Mouse (Mus musculus) neutrophil, adult 65 days (primary cell): Measurements from ENCODE around the gene Svs6. TPM values are rescaled to one million over a fixed set of nuclear protein-coding genes. Genes with fewer than 3 reads are reported as not detected.

Source experiments
- total RNA-seq: library from RNA; stranded (reverse); gene quantifications from 2 replicates; pipeline ENCODE4 v1.2.4, GENCODE M21; 2023

Gene Svs6
- total RNA-seq, result not detected in 2 replicates

GRCm38 (mm10) chr2:164316451-164316850 lies at the start of gene Svs6:
Gene Svs6 (plus strand): TSS chr2:164316751.

GRCm38 (mm10) chr2:164278359-164278758 lies 38.2 kb upstream of the Svs6 start, which contains the start of gene Svs4:
Gene Svs4 (minus strand): TSS chr2:164278459.

GRCm38 (mm10) chr2:164288968-164289367 lies 27.6 kb upstream of the Svs6 start, which contains the start of gene Svs3a:
Gene Svs3a (plus strand): TSS chr2:164289268.

GRCm38 (mm10) chr2:164332440-164332839 lies 15.9 kb downstream of the Svs6 start, which contains the start of gene Svs5:
Gene Svs5 (plus strand): TSS chr2:164332740.

Other genes with a start within 250 kb of the Svs6 start
- gene Stk4, start 246.4 kb upstream of the Svs6 start, total RNA-seq, result 146 and 165 TPM in 2 replicates
- gene Tomm34, start 245.6 kb upstream of the Svs6 start, total RNA-seq, result 38.4 and 51.3 TPM in 2 replicates
- gene Kcns1, start 145.6 kb upstream of the Svs6 start, total RNA-seq, result not detected in 2 replicates
- not detected in 2 replicates for gene Wfdc5, start 134.0 kb upstream of the Svs6 start, total RNA-seq
- gene Wfdc12, start 126.1 kb upstream of the Svs6 start, total RNA-seq, result not detected in 2 replicates
- gene Wfdc15a, start 116.6 kb upstream of the Svs6 start, total RNA-seq, result not detected in 2 replicates
- not detected in 2 replicates for gene Wfdc15b, start 95.1 kb upstream of the Svs6 start, total RNA-seq
- not detected in 2 replicates for gene Svs2, start 78.3 kb upstream of the Svs6 start, total RNA-seq
- gene Svs3b, start 60.1 kb upstream of the Svs6 start, total RNA-seq, result not detected in 2 replicates
- not detected in 2 replicates for gene Svs4, start 38.3 kb upstream of the Svs6 start, total RNA-seq
- gene Svs3a, start 27.5 kb upstream of the Svs6 start, total RNA-seq, result not detected in 2 replicates
- not detected in 2 replicates for gene Svs5, start 16.0 kb downstream of the Svs6 start, total RNA-seq
- gene Slpi, start 72.3 kb downstream of the Svs6 start, total RNA-seq, result 705 and 906 TPM in 2 replicates
- gene Rbpjl, start 86.4 kb downstream of the Svs6 start, total RNA-seq, result not detected in 2 replicates
- not detected in 2 replicates for gene Matn4, start 88.4 kb downstream of the Svs6 start, total RNA-seq
- gene Sdc4, start 127.1 kb downstream of the Svs6 start, total RNA-seq, result 1.4 and 5.3 TPM in 2 replicates
- gene Sys1, start 140.2 kb downstream of the Svs6 start, total RNA-seq, result 32.7 and 33.5 TPM in 2 replicates
- 0.63 TPM in 1 of 2 replicates, not detected in the other for gene Gm20458, start 144.2 kb downstream of the Svs6 start, total RNA-seq
- gene Trp53tg5, start 157.0 kb downstream of the Svs6 start, total RNA-seq, result not detected in 2 replicates
- 2.1 and 3.2 TPM in 2 replicates for gene Dbndd2, start 169.4 kb downstream of the Svs6 start, total RNA-seq
- 42.1 and 46.4 TPM in 2 replicates for gene Pigt, start 180.8 kb downstream of the Svs6 start, total RNA-seq
- not detected in 2 replicates for gene Wfdc2, start 245.7 kb downstream of the Svs6 start, total RNA-seq